Mouse (Mus musculus): ENCODE measurements around the gene Shld1. TPM values are rescaled to one million over a fixed set of nuclear protein-coding genes. Genes with fewer than 3 reads are reported as not detected.

Gene Shld1
- total and polyA plus RNA-seq, 3 experiments: 8.0 to 8.8 TPM; not detected in 1

GRCm38 (mm10) chr2:132652476-132652875 lies 34.3 kb upstream of the Shld1 start:
- no peaks in the 10 kb centered on the region for H3K79me2 ChIP-seq (ENCODE audit: control insufficient read depth, insufficient read depth, low read length, poor library complexity)
- H3K27me3 ChIP-seq (ENCODE audit: control insufficient read depth in 1 of 2, insufficient read depth in 2 of 2, low read length in 2 of 2): no peaks in the 10 kb centered on the region; a peak in 1 of 4 replicates
- no peaks in the 10 kb centered on the region for H3K36me3 ChIP-seq (ENCODE audit: control insufficient read depth in 1 of 2, insufficient read depth in 2 of 2, low read length in 2 of 2)
- H3K9ac ChIP-seq (ENCODE audit: control insufficient read depth, low read depth, low read length, poor library complexity, severe bottlenecking): no peak overlapping the region
- H3K27ac ChIP-seq (ENCODE audit: control insufficient read depth, low read depth, low read length): no peak overlapping the region
- no peaks in the 10 kb centered on the region for H3K9me3 ChIP-seq (replicated peaks; ENCODE audit: insufficient read depth, low read length)
- no peak for DNase-seq (ENCODE audit: low read depth, low spot score)
- TF ChIP-seq ZMIZ1 (IDR thresholded peaks at IDR 0.05; ENCODE audit: low read depth, low read length): no peak
- no peak for TF ChIP-seq KAT2A (conservative IDR thresholded peaks at IDR 0.05; ENCODE audit: low read depth, low read length)
- no peak for TF ChIP-seq MXI1 (IDR thresholded peaks at IDR 0.05; ENCODE audit: low read depth, low read length)
- no peak for TF ChIP-seq RAD21 (IDR thresholded peaks at IDR 0.05; ENCODE audit: low read depth, low read length)
- no peak for TF ChIP-seq SIN3A (IDR thresholded peaks at IDR 0.05; ENCODE audit: low read length)
- TF ChIP-seq ZC3H11A (IDR thresholded peaks at IDR 0.05; ENCODE audit: low read depth, low read length): no peak
- no peak for TF ChIP-seq ETS1 (IDR thresholded peaks at IDR 0.05; ENCODE audit: low read depth, low read length)
- no peak for TF ChIP-seq MAX (IDR thresholded peaks at IDR 0.05; ENCODE audit: low read length)
- no peak for TF ChIP-seq HCFC1 (IDR thresholded peaks at IDR 0.05; ENCODE audit: low read depth, low read length)
- H3K4me1 ChIP-seq (ENCODE audit: control insufficient read depth in 1 of 2, insufficient read depth in 2 of 2, low read length in 2 of 2): no peaks in the 10 kb centered on the region
- no peak overlapping the region for H3K4me3 ChIP-seq (ENCODE audit: control insufficient read depth in 1 of 2, insufficient read depth in 1 of 2, low read depth in 2 of 2, low read length in 2 of 2)

GRCm38 (mm10) chr2:132654834-132655495 lies 31.8 kb upstream of the Shld1 start:
- Histone ChIP-seq H3K36me3 (ENCODE audit: control insufficient read depth in 1 of 2, insufficient read depth in 2 of 2, low read length in 2 of 2) (no peaks in the 10 kb centered on the region), H3K4me3 (ENCODE audit: control insufficient read depth in 1 of 2, insufficient read depth in 1 of 2, low read depth in 2 of 2, low read length in 2 of 2) (no peak overlapping the region), H3K27ac (ENCODE audit: control insufficient read depth, low read depth, low read length) (no peak overlapping the region), H3K4me1 (ENCODE audit: control insufficient read depth in 1 of 2, insufficient read depth in 2 of 2, low read length in 2 of 2) (no peaks in the 10 kb centered on the region), H3K9ac (ENCODE audit: control insufficient read depth, low read depth, low read length, poor library complexity, severe bottlenecking) (no peak overlapping the region), H3K9me3 (replicated peaks; ENCODE audit: insufficient read depth, low read length) (no peaks in the 10 kb centered on the region), H3K79me2 (ENCODE audit: control insufficient read depth, insufficient read depth, low read length, poor library complexity) (no peaks in the 10 kb centered on the region), H3K27me3 (ENCODE audit: control insufficient read depth in 1 of 2, insufficient read depth in 2 of 2, low read length in 2 of 2) (no peaks in the 10 kb centered on the region; a peak in 1 of 4 replicates)
- TF ChIP-seq CTCF (IDR thresholded peaks at IDR 0.05 in 2 of 3, conservative IDR thresholded peaks at IDR 0.05 in 1 of 3; ENCODE audit: control insufficient read depth in 1 of 3, insufficient read depth in 1 of 3, low read depth in 2 of 3, low read length in 3 of 3, poor library complexity in 1 of 3, severe bottlenecking in 1 of 3) (no peak), NRF1 (IDR thresholded peaks at IDR 0.05; ENCODE audit: insufficient read depth, low read depth, low read length, poor library complexity, severe bottlenecking) (no peak), CHD1 (IDR thresholded peaks at IDR 0.05; ENCODE audit: low read depth, low read length) (no peak), E2F4 (IDR thresholded peaks at IDR 0.05; ENCODE audit: borderline replicate concordance, low read depth, low read length) (no peak), UBTF (IDR thresholded peaks at IDR 0.05; ENCODE audit: borderline replicate concordance, insufficient read depth, low read depth, low read length) (no peak), ELF1 (IDR thresholded peaks at IDR 0.05; ENCODE audit: low read depth, low read length) (no peak), GABPA (IDR thresholded peaks at IDR 0.05; ENCODE audit: low read depth, low read length) (no peak)
- no peak for DNase-seq (ENCODE audit: low read depth, low spot score)

All from MEL (cell line).